Mouse (Mus musculus) E14TG2a.4 (cell line): Measurements from ENCODE around the gene Tnfrsf1a.

ENCODE experiments used
- CTCF ChIP-seq: conservative IDR thresholded peaks from 2 replicates; pipeline ENCODE4 v1.5.1; 2014; ENCODE audit warnings: low read length
- NANOG ChIP-seq: IDR thresholded peaks from 2 replicates; pipeline ENCODE4 v1.6.1; 2014; ENCODE audit warnings: borderline replicate concordance, low read length, mixed read lengths
- POU5F1 ChIP-seq: IDR thresholded peaks from 2 replicates; pipeline ENCODE4 v1.6.1; 2014; ENCODE audit warnings: low read length, borderline replicate concordance

DNA sequence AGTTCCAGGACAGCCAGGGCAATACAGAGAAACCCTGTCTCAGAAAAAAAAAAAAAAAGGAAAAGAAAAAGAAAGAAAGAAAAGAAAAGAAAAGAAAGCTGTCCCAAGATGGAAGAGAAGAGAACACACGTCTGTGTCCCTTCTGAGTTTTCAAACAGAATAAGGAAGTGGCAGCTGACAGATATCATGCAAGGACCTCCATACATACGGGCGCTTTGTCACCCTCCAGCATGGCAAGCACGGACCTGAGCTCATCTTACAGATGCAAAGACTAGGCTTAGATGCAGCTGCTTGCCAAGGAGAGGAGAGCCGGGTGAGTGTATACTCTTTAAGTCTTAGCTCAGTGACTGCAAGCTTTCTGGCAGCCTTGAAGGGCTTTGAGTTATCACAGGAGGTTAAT is 16.4 kb downstream of the Tnfrsf1a start:
- TF ChIP-seq CTCF = no peak
- no peak for TF ChIP-seq POU5F1
- no peak for TF ChIP-seq NANOG
